Mouse (Mus musculus) MEL (cell line): ENCODE measurements at regions not wholly inside any gene's neighbourhood (a gene's known extent, or its start where the extent isn't known, plus 50 kb on each side); places are given as distances from the start of the nearest gene placed in this dataset.

Source experiments
- DNase-seq: peaks from one replicate; pipeline ENCODE4 v3.0.0; 2011; ENCODE audit warnings: low read depth, low spot score
- H3K27ac ChIP-seq: 2 replicates; pipeline ENCODE4 v1.5.1; 2012; ENCODE audit warnings: low read depth, mild to moderate bottlenecking, control low read depth, low read length, moderate library complexity; ENCODE audit not compliant: control insufficient read depth
- H3K27me3 ChIP-seq, 2 experiments: fragments of 150-350 bp in 1 of 2; sonication (generic) in 1 of 2; 2 replicates each; pipeline ENCODE4 v1.6.1; 2012; ENCODE audit warnings: low read length in 2 of 2, mild to moderate bottlenecking in 2 of 2, improper control_type of control experiment in 1 of 2, moderate library complexity in 1 of 2; ENCODE audit not compliant: insufficient read depth in 2 of 2, control insufficient read depth in 1 of 2
- H3K36me3 ChIP-seq, 2 experiments: 2 replicates each; pipeline ENCODE4 v1.6.1; 2012 to 2014; ENCODE audit warnings: low read length in 2 of 2, improper control_type of control experiment in 1 of 2, inconsistent platforms in 1 of 2, mild to moderate bottlenecking in 1 of 2; ENCODE audit not compliant: insufficient read depth in 2 of 2, control insufficient read depth in 1 of 2
- H3K4me1 ChIP-seq, 2 experiments: fragments of 150-350 bp in 1 of 2; sonication (generic) in 1 of 2; 2 replicates each; pipeline ENCODE4 v1.6.1; 2012; ENCODE audit warnings: low read length in 2 of 2, improper control_type of control experiment in 1 of 2, mild to moderate bottlenecking in 1 of 2; ENCODE audit not compliant: insufficient read depth in 2 of 2, control insufficient read depth in 1 of 2
- H3K4me3 ChIP-seq, 2 experiments: fragments of 150-350 bp in 1 of 2; sonication (generic) in 1 of 2; 2 replicates each; pipeline ENCODE4 v1.5.1; 2012; ENCODE audit warnings: low read depth in 2 of 2, low read length in 2 of 2, mild to moderate bottlenecking in 2 of 2, moderate library complexity in 2 of 2, control low read depth in 1 of 2, improper control_type of control experiment in 1 of 2; ENCODE audit not compliant: control insufficient read depth in 1 of 2, insufficient read depth in 1 of 2
- H3K79me2 ChIP-seq: 2 replicates; pipeline ENCODE4 v1.6.1; 2012; ENCODE audit warnings: mild to moderate bottlenecking, low read length, moderate library complexity; ENCODE audit not compliant: control insufficient read depth, poor library complexity, insufficient read depth
- H3K9ac ChIP-seq: 2 replicates; pipeline ENCODE4 v1.6.1; 2012; ENCODE audit warnings: low read depth, mild to moderate bottlenecking, control low read depth, low read length, moderate library complexity; ENCODE audit not compliant: control insufficient read depth, poor library complexity, severe bottlenecking
- H3K9me3 ChIP-seq: fragments of 150-350 bp; sonication (generic); replicated peaks from 2 replicates; pipeline ENCODE4 v1.6.1; 2012; ENCODE audit warnings: mild to moderate bottlenecking, low read length, improper control_type of control experiment, moderate library complexity; ENCODE audit not compliant: insufficient read depth
- BHLHE40 ChIP-seq: IDR thresholded peaks from 2 replicates; pipeline ENCODE4 v1.6.1; 2012; ENCODE audit warnings: low read depth, mild to moderate bottlenecking, inconsistent platforms, low read length, improper control_type of control experiment, borderline replicate concordance
- CHD1 ChIP-seq: IDR thresholded peaks from 2 replicates; pipeline ENCODE4 v1.6.1; 2012; ENCODE audit warnings: low read depth, mild to moderate bottlenecking, inconsistent platforms, low read length, improper control_type of control experiment
- CTCF ChIP-seq, 3 experiments: IDR thresholded peaks in 2 of 3; conservative IDR thresholded peaks in 1 of 3; 2 replicates each; pipeline ENCODE4 v1.5.1; 2011 to 2012; ENCODE audit warnings: low read length in 3 of 3, low read depth in 2 of 3, mild to moderate bottlenecking in 2 of 3, improper control_type of control experiment in 1 of 3, inconsistent platforms in 1 of 3, mixed read lengths in 1 of 3, moderate library complexity in 1 of 3; ENCODE audit not compliant: control insufficient read depth in 1 of 3, insufficient read depth in 1 of 3, poor library complexity in 1 of 3, severe bottlenecking in 1 of 3
- E2F4 ChIP-seq: IDR thresholded peaks from 2 replicates; pipeline ENCODE4 v1.6.1; 2011; ENCODE audit warnings: low read depth, low read length, improper control_type of control experiment, borderline replicate concordance
- EP300 ChIP-seq, 2 experiments: IDR thresholded peaks; 2 replicates each; pipeline ENCODE4 v1.6.1; 2011; ENCODE audit warnings: improper control_type of control experiment in 2 of 2, low read length in 2 of 2, low read depth in 1 of 2, mild to moderate bottlenecking in 1 of 2
- HCFC1 ChIP-seq: IDR thresholded peaks from 2 replicates; pipeline ENCODE4 v1.6.1; 2012; ENCODE audit warnings: low read depth, mild to moderate bottlenecking, inconsistent platforms, low read length, improper control_type of control experiment, moderate library complexity
- KAT2A ChIP-seq: conservative IDR thresholded peaks from 2 replicates; pipeline ENCODE4 v1.6.1; 2012; ENCODE audit warnings: low read depth, low read length, improper control_type of control experiment, inconsistent platforms
- MEF2A ChIP-seq: IDR thresholded peaks from 2 replicates; pipeline ENCODE4 v1.6.1; 2014; ENCODE audit warnings: low read depth, mild to moderate bottlenecking, inconsistent platforms, low read length, improper control_type of control experiment; ENCODE audit not compliant: poor library complexity, insufficient replicate concordance, severe bottlenecking; ENCODE audit errors: extremely low read depth
- MXI1 ChIP-seq: IDR thresholded peaks from 2 replicates; pipeline ENCODE4 v1.6.1; 2011; ENCODE audit warnings: mild to moderate bottlenecking, low read depth, low read length, improper control_type of control experiment
- MYC ChIP-seq: IDR thresholded peaks from 2 replicates; pipeline ENCODE4 v1.6.1; 2011; ENCODE audit warnings: low read depth, mild to moderate bottlenecking, low read length, improper control_type of control experiment, moderate library complexity
- POLR2A ChIP-seq, 2 experiments: IDR thresholded peaks; 2 replicates each; pipeline ENCODE4 v1.6.1; 2011 to 2012; ENCODE audit warnings: low read length in 2 of 2, mild to moderate bottlenecking in 2 of 2, control low read depth in 1 of 2, improper control_type of control experiment in 1 of 2, low read depth in 1 of 2, moderate library complexity in 1 of 2; ENCODE audit not compliant: control insufficient read depth in 1 of 2, insufficient read depth in 1 of 2, poor library complexity in 1 of 2
- RAD21 ChIP-seq: IDR thresholded peaks from 2 replicates; pipeline ENCODE4 v1.6.1; 2011; ENCODE audit warnings: mild to moderate bottlenecking, low read depth, low read length, improper control_type of control experiment
- RCOR1 ChIP-seq: IDR thresholded peaks from 2 replicates; pipeline ENCODE4 v1.6.1; 2012; ENCODE audit warnings: low read depth, mild to moderate bottlenecking, inconsistent platforms, low read length, improper control_type of control experiment
- UBTF ChIP-seq: IDR thresholded peaks from 2 replicates; pipeline ENCODE4 v1.6.1; 2012; ENCODE audit warnings: low read depth, mild to moderate bottlenecking, inconsistent platforms, low read length, improper control_type of control experiment, moderate library complexity, borderline replicate concordance; ENCODE audit not compliant: insufficient read depth
- ZC3H11A ChIP-seq: IDR thresholded peaks from 2 replicates; pipeline ENCODE4 v1.6.1; 2012; ENCODE audit warnings: low read depth, mild to moderate bottlenecking, inconsistent platforms, low read length, improper control_type of control experiment
- ZMIZ1 ChIP-seq: IDR thresholded peaks from 2 replicates; pipeline ENCODE4 v1.6.1; 2012; ENCODE audit warnings: low read depth, mild to moderate bottlenecking, inconsistent platforms, low read length, improper control_type of control experiment, moderate library complexity
- ZNF384 ChIP-seq: IDR thresholded peaks from 2 replicates; pipeline ENCODE4 v1.6.1; 2012; ENCODE audit warnings: low read depth, mild to moderate bottlenecking, inconsistent platforms, low read length, improper control_type of control experiment

DNA sequence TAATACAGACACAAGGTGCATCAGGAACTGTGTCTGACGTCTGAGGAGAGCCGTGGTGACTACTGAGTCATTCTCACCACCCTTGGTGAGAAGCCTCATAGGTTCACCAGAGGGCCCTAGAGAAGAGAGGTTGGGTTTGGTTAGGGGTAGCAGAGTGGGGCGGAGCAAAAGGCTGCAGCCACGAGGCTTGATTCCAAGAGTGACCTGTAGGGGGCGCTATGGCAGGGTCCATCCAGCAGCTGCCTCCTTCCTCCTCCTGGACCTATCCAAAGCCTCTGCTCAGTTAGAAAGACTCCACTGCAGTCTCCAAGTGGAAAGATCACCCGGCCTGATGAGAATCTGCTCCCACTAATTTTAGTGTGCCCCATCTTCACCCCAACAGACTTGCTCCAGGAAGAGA is 149.3 kb upstream of the Kazn start:
- H3K4me1 ChIP-seq, result no peaks in the 10 kb centered on the region
- DNase-seq, result no peak
- no peaks in the 10 kb centered on the region for H3K27me3 ChIP-seq
- no peak overlapping the region for H3K4me3 ChIP-seq
- no peak overlapping the region for H3K27ac ChIP-seq
- no peaks in the 10 kb centered on the region for H3K36me3 ChIP-seq
- H3K79me2 ChIP-seq, result no peaks in the 10 kb centered on the region
- H3K9me3 ChIP-seq, result no peaks in the 10 kb centered on the region
- peak in 2 of 3 experiments; percentile 10 to 16; a peak in 1 of 6 replicates for TF ChIP-seq CTCF (IDR thresholded peaks at IDR 0.05 in 2 of 3, conservative IDR thresholded peaks at IDR 0.05 in 1 of 3; ENCODE audit: control insufficient read depth in 1 of 3, insufficient read depth in 1 of 3, low read depth in 2 of 3, low read length in 3 of 3, poor library complexity in 1 of 3, severe bottlenecking in 1 of 3)
- TF ChIP-seq ZC3H11A, result no peak
- H3K9ac ChIP-seq, result no peak overlapping the region

DNA sequence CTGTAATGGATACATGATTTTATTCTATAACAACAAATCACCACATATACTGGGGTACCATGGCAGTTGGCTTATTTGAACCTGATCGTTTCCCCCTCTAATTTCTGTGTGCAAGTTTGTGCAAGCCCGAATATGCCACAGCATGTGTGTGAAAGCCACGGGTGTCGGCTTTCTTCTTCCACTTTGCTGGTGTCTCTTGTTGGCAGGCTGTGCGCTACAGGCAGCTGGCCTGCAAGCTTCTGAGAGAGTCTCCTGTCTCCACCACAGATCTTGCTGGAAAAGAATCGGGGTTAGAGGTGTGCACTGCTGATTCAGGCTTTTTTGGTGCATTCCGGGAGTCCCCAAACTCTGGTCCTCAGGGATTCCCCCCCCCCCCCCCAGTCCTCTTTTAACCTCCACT is 142.0 kb upstream of the Kazn start:
- no peak overlapping the region for H3K9ac ChIP-seq
- no peaks in the 10 kb centered on the region for H3K79me2 ChIP-seq
- H3K9me3 ChIP-seq, result no peaks in the 10 kb centered on the region
- H3K27ac ChIP-seq, result no peak overlapping the region
- no peak for TF ChIP-seq RAD21
- TF ChIP-seq CTCF (IDR thresholded peaks at IDR 0.05 in 2 of 3, conservative IDR thresholded peaks at IDR 0.05 in 1 of 3; ENCODE audit: control insufficient read depth in 1 of 3, insufficient read depth in 1 of 3, low read depth in 2 of 3, low read length in 3 of 3, poor library complexity in 1 of 3, severe bottlenecking in 1 of 3), result no peak
- TF ChIP-seq EP300 (IDR thresholded peaks at IDR 0.05; ENCODE audit: low read depth in 1 of 2, low read length in 2 of 2), result no peak
- TF ChIP-seq MYC, result no peak
- TF ChIP-seq RCOR1, result no peak
- no peak for TF ChIP-seq UBTF
- no peak for DNase-seq
- H3K4me1 ChIP-seq, result no peaks in the 10 kb centered on the region
- H3K36me3 ChIP-seq, result no peaks in the 10 kb centered on the region
- no peaks in the 10 kb centered on the region for H3K27me3 ChIP-seq
- H3K4me3 ChIP-seq, result no peak overlapping the region

DNA sequence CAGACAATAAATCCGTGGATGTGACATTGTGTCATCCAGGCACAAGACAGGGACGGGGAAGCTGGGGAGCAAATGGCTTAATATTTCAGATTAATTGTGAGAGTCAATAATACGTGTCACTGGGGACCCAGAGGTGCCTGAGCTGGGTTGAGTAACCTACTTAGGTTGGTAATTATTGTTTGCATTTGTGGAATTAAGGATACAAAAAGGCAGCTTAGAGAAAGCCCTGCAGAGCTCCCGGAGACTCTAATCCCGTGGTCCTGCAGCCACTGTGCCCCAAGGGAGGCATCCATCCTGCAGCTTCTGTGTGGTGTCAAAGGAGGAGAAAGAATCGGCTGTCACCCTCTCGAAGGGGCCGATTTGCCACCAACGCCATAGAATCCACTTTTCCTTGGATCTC is 139.3 kb upstream of the Kazn start:
- Histone ChIP-seq H3K36me3 (no peaks in the 10 kb centered on the region), H3K4me1 (no peaks in the 10 kb centered on the region), H3K9ac (no peak overlapping the region), H3K4me3 (no peak overlapping the region), H3K79me2 (no peaks in the 10 kb centered on the region), H3K9me3 (no peaks in the 10 kb centered on the region), H3K27ac (no peak overlapping the region), H3K27me3 (no peaks in the 10 kb centered on the region)
- TF ChIP-seq BHLHE40 (no peak), MEF2A (no peak), E2F4 (no peak), POLR2A (IDR thresholded peaks at IDR 0.05; ENCODE audit: control insufficient read depth in 1 of 2, insufficient read depth in 1 of 2, low read depth in 1 of 2, low read length in 2 of 2, poor library complexity in 1 of 2) (no peak), CTCF (IDR thresholded peaks at IDR 0.05 in 2 of 3, conservative IDR thresholded peaks at IDR 0.05 in 1 of 3; ENCODE audit: control insufficient read depth in 1 of 3, insufficient read depth in 1 of 3, low read depth in 2 of 3, low read length in 3 of 3, poor library complexity in 1 of 3, severe bottlenecking in 1 of 3) (no peak), ZMIZ1 (no peak), KAT2A (no peak), ZC3H11A (no peak), HCFC1 (no peak), ZNF384 (no peak), MXI1 (no peak), CHD1 (no peak)
- DNase-seq, result no peak
